Mouse (Mus musculus) right cerebral cortex, postnatal 14 days (tissue): ENCODE measurements around the gene Zdhhc22.

Source experiments
- DNase-seq: peaks from one replicate; pipeline ENCODE4 v3.0.0; 2022

Zdhhc22 gene

GRCm38 (mm10) chr12:86932575-86932952, 57.7 kb downstream of the Zdhhc22 start:
- DNase-seq = no peak

GRCm38 (mm10) chr12:86931919-86932574, 58.2 kb downstream of the Zdhhc22 start:
- DNase-seq = no peak

- DNase-seq = no peak
These were observed 59.1 kb downstream of the Zdhhc22 start for GRCm38 (mm10) chr12:86930934-86931729.
